Mouse (Mus musculus): ENCODE results near the gene Gm3371.
"Not testable (repeated sequence)": the region's sequence is repeated elsewhere in the genome, so short reads cannot be mapped to it uniquely, and the experiment has no call there.

DNA sequence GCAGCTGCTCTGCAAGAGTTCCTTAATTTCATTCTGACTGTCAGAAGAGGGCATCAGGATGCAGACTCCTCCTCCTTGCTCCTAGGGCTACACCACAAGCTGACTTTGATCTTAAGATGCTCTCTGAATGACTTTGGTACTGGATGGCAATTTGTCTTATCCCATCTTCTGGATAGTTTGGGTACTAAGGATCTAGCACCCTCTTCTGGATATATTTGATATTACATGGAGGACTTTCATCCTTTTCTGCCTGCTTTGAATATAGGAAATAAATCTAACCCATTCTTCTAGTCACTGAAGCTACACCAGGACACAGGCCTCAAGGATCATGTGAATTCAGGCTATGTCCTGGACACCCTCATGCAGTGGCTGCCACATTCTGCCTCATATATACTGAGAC is 48.2 kb downstream of the Gm3371 start:
- not testable (repeated sequence) for TF ChIP-seq USF1 (IDR thresholded peaks at IDR 0.05; ENCODE audit: low read depth); MAX (IDR thresholded peaks at IDR 0.05); CTCF (IDR thresholded peaks at IDR 0.05; ENCODE audit: control insufficient read depth, insufficient read depth, insufficient read length); CEBPB (IDR thresholded peaks at IDR 0.05; ENCODE audit: low read depth); MYOG (IDR thresholded peaks at IDR 0.05; ENCODE audit: control insufficient read depth, extremely low read depth, insufficient read length); MYOD1 (IDR thresholded peaks at IDR 0.05; ENCODE audit: control insufficient read depth, insufficient read length, low read depth)

Data from C2C12 (cell line).